Mouse (Mus musculus): ENCODE data around the gene Tspoap1. TPM values are rescaled to one million over a fixed set of nuclear protein-coding genes. Genes with fewer than 3 reads are reported as not detected.
A peak's percentile ranks its signal among the peaks of the same experiment; 100 is the strongest.

Gene Tspoap1
- polyA plus RNA-seq, 1 experiment from 2014 or later, result 1.2 TPM

- peak within 1 kb of the TSS; percentile 94 for H3K27ac ChIP-seq (ENCODE audit: low read depth)
- under 1% methylated on average over 54 of the region's 57 CpGs for WGBS (ENCODE audit: insufficient replicate concordance)
Measured at GRCm38 (mm10) chr11:87737175-87737740, 23.1 kb upstream of the Tspoap1 start, which contains the start of gene Supt4a. Gene Supt4a (plus strand): TSS chr11:87737552.

DNA sequence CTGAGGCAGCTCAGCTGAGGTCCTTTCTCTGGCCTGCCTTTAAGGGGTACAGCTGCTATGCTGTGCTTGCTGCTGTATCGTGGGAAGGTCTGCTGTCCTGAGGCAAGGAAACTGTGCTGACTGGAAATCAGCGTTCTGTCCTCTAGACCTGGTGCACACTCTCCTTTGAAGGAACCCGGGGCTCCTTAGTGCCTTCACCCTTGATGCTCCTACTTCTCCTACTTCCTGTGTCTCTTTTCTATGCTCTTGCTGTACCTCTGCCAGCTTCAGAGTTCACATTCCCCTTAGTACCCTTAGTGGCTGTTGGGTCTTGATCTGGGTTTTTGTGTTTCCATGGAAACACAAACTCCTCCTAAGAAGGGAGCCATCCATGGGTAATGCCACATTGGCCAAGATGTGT lies 16.6 kb upstream of the Tspoap1 start:
- TF ChIP-seq EP300 (IDR thresholded peaks at IDR 0.05; ENCODE audit: low read depth) (no peak), CTCF (IDR thresholded peaks at IDR 0.05; ENCODE audit: low read depth) (no peak)
- Histone ChIP-seq H3K9ac (replicated peaks) (no peak overlapping the region), H3K36me3 (replicated peaks; ENCODE audit: insufficient read depth, low read length) (peaks cover 61% of the 10 kb centered on the region), H3K9me3 (ENCODE audit: low read length) (no peaks in the 10 kb centered on the region), H3K27ac (ENCODE audit: low read depth) (no peak overlapping the region), H3K4me2 (ENCODE audit: low read depth, low read length) (no peak overlapping the region), H3K27me3 (ENCODE audit: insufficient read depth, low read length) (no peaks in the 10 kb centered on the region), H3K4me3 (ENCODE audit: low read depth, low read length) (no peak overlapping the region), H3K4me1 (ENCODE audit: insufficient read depth) (peaks cover 17% of the 10 kb centered on the region)
- ATAC-seq (no peak), DNase-seq (no peak)
- 91% methylated on average over 3 of the region's 3 CpGs for WGBS (ENCODE audit: insufficient replicate concordance)

More at GRCm38 (mm10) chr11:87737175-87737740, 23.1 kb upstream of the Tspoap1 start, which contains the start of gene Supt4a:
- peaks cover 33% of the 10 kb centered on the region for H3K4me1 ChIP-seq (ENCODE audit: insufficient read depth)
- peak within 1 kb of the TSS; percentile 95 for H3K9ac ChIP-seq (replicated peaks)
- H3K4me2 ChIP-seq (ENCODE audit: low read depth, low read length), result peak within 1 kb of the TSS; percentile 80
- DNase-seq (peak; percentile 99), ATAC-seq (peak; percentile 97)
- H3K36me3 ChIP-seq (replicated peaks; ENCODE audit: insufficient read depth, low read length), result peaks cover 35% of the 10 kb centered on the region
- H3K27me3 ChIP-seq (ENCODE audit: insufficient read depth, low read length), result no peaks in the 10 kb centered on the region
- H3K9me3 ChIP-seq (ENCODE audit: low read length), result no peaks in the 10 kb centered on the region
- TF ChIP-seq CTCF (IDR thresholded peaks at IDR 0.05; ENCODE audit: low read depth) (no peak), EP300 (IDR thresholded peaks at IDR 0.05; ENCODE audit: low read depth) (peak; percentile 7; the same call in 1 of the 2 replicates)
- peak within 1 kb of the TSS; percentile 93 for H3K4me3 ChIP-seq (ENCODE audit: low read depth, low read length)

- 0 out of 2 replicates have a peak, but pooled peaks have one; percentile 12 for TF ChIP-seq EP300 (IDR thresholded peaks at IDR 0.05; ENCODE audit: low read depth)
- no peak for TF ChIP-seq CTCF (IDR thresholded peaks at IDR 0.05; ENCODE audit: low read depth)
- WGBS (ENCODE audit: insufficient replicate concordance), result 43% methylated on average over 4 of the region's 4 CpGs
- Histone ChIP-seq H3K4me2 (ENCODE audit: low read depth, low read length) (no peak overlapping the region), H3K27me3 (ENCODE audit: insufficient read depth, low read length) (no peaks in the 10 kb centered on the region), H3K9me3 (ENCODE audit: low read length) (no peaks in the 10 kb centered on the region), H3K36me3 (replicated peaks; ENCODE audit: insufficient read depth, low read length) (peaks cover 50% of the 10 kb centered on the region), H3K9ac (replicated peaks) (no peak overlapping the region; the same call in 1 of the 2 replicates), H3K4me1 (ENCODE audit: insufficient read depth) (peaks cover 23% of the 10 kb centered on the region), H3K4me3 (ENCODE audit: low read depth, low read length) (no peak overlapping the region), H3K27ac (ENCODE audit: low read depth) (peak overlapping the region; percentile 76)
- DNase-seq, result peak; percentile 32
- no peak for ATAC-seq
Measured at GRCm38 (mm10) chr11:87744964-87745363, 15.4 kb upstream of the Tspoap1 start.

GRCm38 (mm10) chr11:87745632-87746555 lies 14.4 kb upstream of the Tspoap1 start:
- Histone ChIP-seq H3K27me3 (ENCODE audit: insufficient read depth, low read length) (no peaks in the 10 kb centered on the region), H3K36me3 (replicated peaks; ENCODE audit: insufficient read depth, low read length) (peaks cover 40% of the 10 kb centered on the region), H3K9me3 (ENCODE audit: low read length) (no peaks in the 10 kb centered on the region), H3K4me2 (ENCODE audit: low read depth, low read length) (no peak overlapping the region), H3K27ac (ENCODE audit: low read depth) (peak overlapping the region; percentile 76), H3K9ac (replicated peaks) (no peak overlapping the region), H3K4me1 (ENCODE audit: insufficient read depth) (peaks cover 29% of the 10 kb centered on the region), H3K4me3 (ENCODE audit: low read depth, low read length) (no peak overlapping the region)
- 77% methylated on average over 9 of the region's 9 CpGs for WGBS (ENCODE audit: insufficient replicate concordance)
- TF ChIP-seq EP300 (IDR thresholded peaks at IDR 0.05; ENCODE audit: low read depth) (no peak), CTCF (IDR thresholded peaks at IDR 0.05; ENCODE audit: low read depth) (no peak)
- ATAC-seq (no peak), DNase-seq (peak; percentile 13)

DNA sequence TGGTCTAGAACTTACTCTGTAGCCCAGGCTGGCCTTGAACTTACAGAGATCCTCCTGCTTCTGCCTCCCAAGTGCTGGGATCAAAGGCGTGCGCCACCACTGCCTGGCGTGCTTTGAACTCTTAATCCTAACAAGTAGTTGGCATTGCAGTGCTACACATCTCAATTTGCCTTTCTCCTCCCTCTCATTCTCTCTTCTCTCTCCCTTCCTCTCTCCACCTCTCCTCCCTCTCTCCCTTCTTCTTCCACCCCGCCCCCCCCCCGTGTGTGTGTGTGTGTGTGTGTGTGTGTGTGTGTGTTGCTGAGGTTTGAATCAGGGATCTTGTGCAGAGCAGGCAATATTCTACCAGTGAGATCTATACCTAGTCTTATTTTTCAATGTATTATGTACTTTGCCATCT lies 13.0 kb upstream of the Tspoap1 start:
- Histone ChIP-seq H3K27ac (ENCODE audit: low read depth) (no peak overlapping the region), H3K9ac (replicated peaks) (no peak overlapping the region), H3K36me3 (replicated peaks; ENCODE audit: insufficient read depth, low read length) (peaks cover 27% of the 10 kb centered on the region), H3K4me1 (ENCODE audit: insufficient read depth) (peaks cover 43% of the 10 kb centered on the region), H3K4me3 (ENCODE audit: low read depth, low read length) (no peak overlapping the region), H3K4me2 (ENCODE audit: low read depth, low read length) (no peak overlapping the region), H3K9me3 (ENCODE audit: low read length) (no peaks in the 10 kb centered on the region), H3K27me3 (ENCODE audit: insufficient read depth, low read length) (no peaks in the 10 kb centered on the region)
- WGBS (ENCODE audit: insufficient replicate concordance), result 85% methylated on average over 4 of the region's 5 CpGs
- no peak for ATAC-seq
- TF ChIP-seq EP300 (IDR thresholded peaks at IDR 0.05; ENCODE audit: low read depth), result no peak
- DNase-seq, result no peak

DNA sequence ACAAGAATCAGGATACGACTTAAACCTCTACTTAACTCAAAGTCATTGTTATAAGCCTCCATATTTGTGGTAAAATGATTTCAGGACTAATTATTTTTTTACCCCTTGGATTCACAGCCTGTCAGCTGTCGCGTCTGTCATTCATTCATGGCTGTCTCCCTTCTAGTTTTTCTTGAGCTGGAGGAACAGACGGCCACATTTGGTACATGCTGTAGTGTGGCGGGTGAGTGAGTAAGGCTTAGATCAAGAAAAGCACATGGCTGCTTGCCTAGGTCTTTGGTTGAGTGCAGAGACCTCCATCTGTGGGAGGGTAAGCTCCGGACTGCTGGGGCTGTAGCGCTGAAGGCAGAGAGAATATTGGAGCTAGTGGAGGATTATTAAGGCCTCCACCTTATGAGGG lies 12.6 kb upstream of the Tspoap1 start:
- no peaks in the 10 kb centered on the region for H3K27me3 ChIP-seq (ENCODE audit: insufficient read depth, low read length)
- H3K27ac ChIP-seq (ENCODE audit: low read depth), result peak overlapping the region; percentile 99
- H3K9me3 ChIP-seq (ENCODE audit: low read length), result no peaks in the 10 kb centered on the region
- TF ChIP-seq EP300 (IDR thresholded peaks at IDR 0.05; ENCODE audit: low read depth) (no peak), CTCF (IDR thresholded peaks at IDR 0.05; ENCODE audit: low read depth) (no peak)
- no peak for DNase-seq
- WGBS (ENCODE audit: insufficient replicate concordance), result 88% methylated on average over 7 of the region's 7 CpGs
- H3K4me2 ChIP-seq (ENCODE audit: low read depth, low read length), result peak overlapping the region; percentile 77
- ATAC-seq, result no peak
- H3K9ac ChIP-seq (replicated peaks), result peak overlapping the region; percentile 76
- H3K4me3 ChIP-seq (ENCODE audit: low read depth, low read length), result no peak overlapping the region
- H3K36me3 ChIP-seq (replicated peaks; ENCODE audit: insufficient read depth, low read length), result peaks cover 23% of the 10 kb centered on the region
- peaks cover 47% of the 10 kb centered on the region for H3K4me1 ChIP-seq (ENCODE audit: insufficient read depth)

Data from liver, postnatal 0 days (tissue).